Mouse (Mus musculus) intestine, embryonic 16.5 days (tissue): Measurements from ENCODE around the gene Cd320. TPM values are rescaled to one million over a fixed set of nuclear protein-coding genes. Genes with fewer than 3 reads are reported as not detected.
"Not testable (repeated sequence)": the region's sequence is repeated elsewhere in the genome, so short reads cannot be mapped to it uniquely, and the experiment has no call there.

Source experiments
- ATAC-seq: fragments of 200-750 bp; cut with Nextera tagmentation; 2 replicates; pipeline ENCODE4 v1.8.0; 2017; ENCODE audit warnings: moderate TSS enrichment, moderate library complexity
- H3K27ac ChIP-seq: fragments of 300-500 bp; sonication (generic); 2 replicates; pipeline ENCODE4 v1.5.1; 2014; ENCODE audit warnings: mild to moderate bottlenecking, low read length
- H3K27me3 ChIP-seq: fragments of 300-500 bp; sonication (generic); replicated peaks from 2 replicates; pipeline ENCODE4 v1.6.1; 2014; ENCODE audit warnings: low read length, control low read depth, mixed read lengths; ENCODE audit not compliant: control insufficient read depth, insufficient read depth
- H3K36me3 ChIP-seq: fragments of 300-500 bp; sonication (generic); 2 replicates; pipeline ENCODE4 v1.6.1; 2014; ENCODE audit warnings: low read length, control low read depth; ENCODE audit not compliant: control insufficient read depth, insufficient read depth
- H3K4me1 ChIP-seq: fragments of 300-500 bp; sonication (generic); 2 replicates; pipeline ENCODE4 v1.6.1; 2014; ENCODE audit warnings: low read length, control low read depth, mixed read lengths; ENCODE audit not compliant: control insufficient read depth, insufficient read depth
- H3K4me2 ChIP-seq: fragments of 300-500 bp; sonication (generic); 2 replicates; pipeline ENCODE4 v1.6.1; 2014; ENCODE audit warnings: low read depth, low read length, control low read depth
- H3K4me3 ChIP-seq: fragments of 300-500 bp; sonication (generic); 2 replicates; pipeline ENCODE4 v1.5.1; 2014; ENCODE audit warnings: mild to moderate bottlenecking, low read length
- H3K9ac ChIP-seq: fragments of 300-500 bp; sonication (generic); 2 replicates; pipeline ENCODE4 v1.6.1; 2014; ENCODE audit warnings: low read depth, low read length
- H3K9me3 ChIP-seq: fragments of 300-500 bp; sonication (generic); 2 replicates; pipeline ENCODE4 v1.6.1; 2016; ENCODE audit warnings: low read length, control low read depth; ENCODE audit not compliant: control insufficient read depth
- WGBS: fragments of 180-500 bp; shearing (Covaris S2); extraction: QIAGEN DNeasy Blood & Tissue Kit; methylation state at CpG from one replicate; pipeline ENCODE4 v1.1.7; 2014; 5-methylcytosine and 5-hydroxymethylcytosine counted together
- polyA plus RNA-seq: library from polyadenylated mRNA; unstranded; fragments of >200 nt; fragmentation: Nextera tagmentation; extraction: Ambion mirVana; gene quantifications from 2 replicates; pipeline ENCODE4 v1.2.1, GENCODE M21; 2015

The Cd320 gene
- polyA plus RNA-seq, 1 experiment from 2014 or later, result 53.8 TPM

- 74% methylated on average over 4 of the region's 4 CpGs for WGBS
Observed at GRCm38 (mm10) chr17:33857816-33858215, 14.9 kb downstream of the Cd320 start.

GRCm38 (mm10) chr17:33865330-33866030, 22.6 kb downstream of the Cd320 start:
- H3K27ac ChIP-seq, result no peak overlapping the region
- no peak overlapping the region for H3K4me3 ChIP-seq
- H3K4me1 ChIP-seq, result no peaks in the 10 kb centered on the region
- no peaks in the 10 kb centered on the region for H3K27me3 ChIP-seq
- no peaks in the 10 kb centered on the region for H3K9me3 ChIP-seq
- ATAC-seq, result no peak
- no peak overlapping the region for H3K9ac ChIP-seq
- 44% methylated on average over 9 of the region's 9 CpGs for WGBS
- no peaks in the 10 kb centered on the region for H3K36me3 ChIP-seq
- H3K4me2 ChIP-seq, result no peak overlapping the region

More at GRCm38 (mm10) chr17:33857816-33858215, 14.9 kb downstream of the Cd320 start:
- Histone ChIP-seq H3K9me3 (no peaks in the 10 kb centered on the region), H3K27me3 (no peaks in the 10 kb centered on the region), H3K36me3 (no peaks in the 10 kb centered on the region), H3K4me2 (no peak overlapping the region), H3K4me3 (no peak overlapping the region), H3K4me1 (no peaks in the 10 kb centered on the region), H3K9ac (no peak overlapping the region), H3K27ac (no peak overlapping the region)
- ATAC-seq, result no peak

- not testable (repeated sequence) for H3K4me3 ChIP-seq, H3K9ac ChIP-seq, H3K27ac ChIP-seq, H3K4me1 ChIP-seq, H3K36me3 ChIP-seq, H3K27me3 ChIP-seq, H3K9me3 ChIP-seq, ATAC-seq, H3K4me2 ChIP-seq
- 89% methylated on average over 3 of the region's 12 CpGs for WGBS
Observed at GRCm38 (mm10) chr17:33873537-33873936, 30.6 kb downstream of the Cd320 start, which contains the start of gene Gm7029. Gene Gm7029 (plus strand): TSS chr17:33873837.

GRCm38 (mm10) chr17:33874411-33874810, 31.5 kb downstream of the Cd320 start:
- Histone ChIP-seq H3K27ac (no peak overlapping the region), H3K9ac (no peak overlapping the region), H3K4me1 (no peaks in the 10 kb centered on the region), H3K4me2 (no peak overlapping the region), H3K36me3 (no peaks in the 10 kb centered on the region), H3K27me3 (no peaks in the 10 kb centered on the region), H3K9me3 (no peaks in the 10 kb centered on the region), H3K4me3 (no peak overlapping the region)
- 92% methylated on average over 8 of the region's 11 CpGs for WGBS
- no peak for ATAC-seq

GRCm38 (mm10) chr17:33875797-33876196, 32.9 kb downstream of the Cd320 start:
- H3K27me3 ChIP-seq, H3K9me3 ChIP-seq, H3K4me2 ChIP-seq, ATAC-seq, H3K36me3 ChIP-seq, H3K9ac ChIP-seq, H3K4me3 ChIP-seq, H3K27ac ChIP-seq, H3K4me1 ChIP-seq: not testable (repeated sequence)
- 71% methylated on average over 5 of the region's 5 CpGs for WGBS

GRCm38 (mm10) chr17:33884320-33884719, 41.4 kb downstream of the Cd320 start:
- H3K4me3 ChIP-seq, H3K9ac ChIP-seq, H3K36me3 ChIP-seq, H3K4me1 ChIP-seq, H3K4me2 ChIP-seq, H3K9me3 ChIP-seq, H3K27me3 ChIP-seq, H3K27ac ChIP-seq, ATAC-seq: not testable (repeated sequence)
- 94% methylated on average over 10 of the region's 11 CpGs for WGBS

GRCm38 (mm10) chr17:33887802-33888201, 44.9 kb downstream of the Cd320 start:
- H3K4me3 ChIP-seq, H3K9me3 ChIP-seq, H3K36me3 ChIP-seq, H3K9ac ChIP-seq, H3K4me1 ChIP-seq, H3K27ac ChIP-seq, ATAC-seq, H3K27me3 ChIP-seq, H3K4me2 ChIP-seq: not testable (repeated sequence)
- WGBS, result 34% methylated on average over 2 of the region's 2 CpGs

- not testable (repeated sequence) for H3K36me3 ChIP-seq, H3K4me3 ChIP-seq, H3K27ac ChIP-seq, H3K9me3 ChIP-seq, H3K9ac ChIP-seq, ATAC-seq, H3K4me1 ChIP-seq, H3K27me3 ChIP-seq
- 0 out of 2 replicates have a peak overlapping the region, but pooled peaks have one; percentile 19 for H3K4me2 ChIP-seq
Observed at GRCm38 (mm10) chr17:33888230-33888629, 45.3 kb downstream of the Cd320 start.

GRCm38 (mm10) chr17:33889941-33890532, 47.1 kb downstream of the Cd320 start:
- ATAC-seq, result peak; percentile 36
- not testable (repeated sequence) for H3K36me3 ChIP-seq, H3K4me1 ChIP-seq, H3K27ac ChIP-seq, H3K9me3 ChIP-seq, H3K27me3 ChIP-seq
- Histone ChIP-seq H3K4me3 (peak overlapping the region; percentile 64), H3K4me2 (peak overlapping the region; percentile 58), H3K9ac (peak overlapping the region; percentile 73)
- WGBS, result under 1% methylated on average over 38 of the region's 44 CpGs
